Mouse (Mus musculus) kidney, postnatal 4 days (tissue): Measurements from ENCODE around the gene Fam234b.
A peak's percentile ranks its signal among the peaks of the same experiment; 100 is the strongest.

Source experiments
- DNase-seq, 2 experiments: peaks; one replicate each; pipeline ENCODE4 v3.0.0; 2021; ENCODE audit warnings: mixed read lengths in 2 of 2

The Fam234b gene

DNA sequence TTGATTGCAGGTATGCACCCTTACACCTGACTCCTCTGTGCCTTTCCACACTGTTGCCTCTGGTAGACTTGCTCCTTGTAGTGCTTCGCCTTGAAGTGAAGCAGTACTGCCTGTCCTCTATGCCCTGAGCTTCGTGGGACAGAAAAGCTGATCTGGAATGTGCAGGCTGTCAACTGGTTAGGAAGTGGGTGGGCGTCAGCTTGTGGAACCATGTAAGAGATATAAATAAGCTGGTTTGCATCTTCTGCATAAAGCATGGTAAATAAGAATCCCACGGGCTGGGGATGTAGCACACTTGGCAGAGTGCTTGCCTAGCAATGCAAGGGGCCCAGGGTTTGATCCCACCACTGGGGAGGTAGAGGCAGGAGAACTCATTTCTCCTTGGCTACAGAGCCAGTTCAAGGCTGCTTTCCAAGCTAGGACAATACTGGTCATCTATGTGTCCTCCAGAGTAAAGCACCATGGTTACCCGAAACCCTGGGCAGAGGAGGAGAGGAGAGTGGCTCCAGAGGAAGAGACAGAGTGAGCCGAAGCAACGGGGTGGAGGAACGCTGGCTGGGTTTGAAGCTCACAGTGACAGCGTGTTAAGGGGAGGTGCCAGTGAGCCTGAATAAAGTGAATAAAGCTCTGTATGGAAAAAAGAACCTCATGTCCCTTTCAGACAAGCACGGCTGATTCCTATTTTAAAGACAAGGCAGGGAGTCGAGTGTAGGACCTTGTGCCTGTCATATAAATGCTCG lies 34.8 kb downstream of the Fam234b start:
- DNase-seq: no peak

DNA sequence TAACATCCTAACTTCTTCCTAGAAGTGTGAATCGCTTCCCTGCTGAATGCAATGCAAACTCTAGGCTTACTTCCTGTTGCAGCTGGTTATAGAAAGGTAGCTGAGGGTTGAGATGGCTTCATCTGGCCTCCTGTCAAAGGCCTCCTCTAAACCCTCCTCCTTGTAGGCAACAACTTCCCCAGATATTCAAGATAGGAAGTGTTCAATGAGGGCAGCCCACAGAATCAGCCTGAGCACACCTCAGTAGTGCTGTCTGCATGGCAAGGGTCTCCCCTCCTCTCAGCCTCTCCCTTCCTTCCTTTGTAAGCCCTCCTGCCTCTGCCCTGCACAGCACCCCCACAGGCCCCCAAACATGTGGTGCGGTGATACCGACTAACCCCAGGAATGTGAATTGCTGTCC lies 38.0 kb downstream of the Fam234b start:
- no peak for DNase-seq

DNA sequence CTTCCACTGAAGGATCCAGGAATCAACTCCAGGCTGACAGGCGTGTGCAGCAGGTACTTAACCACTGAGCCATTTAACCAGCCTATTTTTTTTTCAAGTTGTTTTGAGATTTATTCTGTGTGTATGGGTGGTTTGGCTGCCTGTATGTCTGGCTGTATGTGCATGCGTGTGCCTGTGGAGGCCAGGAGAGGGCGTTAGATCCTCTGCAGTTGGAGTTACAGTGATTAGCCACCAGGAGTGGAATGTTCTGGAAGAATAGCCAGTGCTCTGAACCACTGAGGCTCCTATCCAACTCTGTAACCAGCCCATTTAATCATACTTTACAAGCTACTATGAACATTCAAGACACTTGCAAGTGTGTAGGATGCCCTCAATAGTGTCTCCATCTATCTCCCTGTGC lies 38.8 kb downstream of the Fam234b start:
- DNase-seq: no peak

GRCm38 (mm10) chr6:135237326-135237725 lies 39.5 kb downstream of the Fam234b start:
- DNase-seq: no peak

DNA sequence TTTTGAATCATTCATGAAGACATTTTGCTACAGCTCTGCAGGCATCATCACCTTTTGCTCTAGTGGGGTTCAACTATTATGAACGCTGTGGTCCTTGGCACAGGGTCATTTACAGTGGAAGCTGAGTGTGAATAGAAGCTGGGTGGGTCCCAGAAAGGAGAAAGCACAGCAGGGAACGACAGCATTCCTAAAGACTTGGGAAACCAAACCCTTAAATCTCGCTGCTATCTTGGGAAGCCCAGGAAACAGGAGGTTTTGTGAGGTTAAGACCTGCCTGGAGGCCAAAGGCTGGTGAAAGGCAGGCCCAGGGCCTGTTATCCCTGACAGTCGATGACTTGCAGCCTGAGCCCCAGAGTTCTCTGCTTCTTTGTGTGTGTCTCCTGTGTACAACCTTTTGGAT lies 40.4 kb downstream of the Fam234b start:
- no peak for DNase-seq

- DNase-seq: no peak
Measured at GRCm38 (mm10) chr6:135240361-135240760, 42.6 kb downstream of the Fam234b start.

DNA sequence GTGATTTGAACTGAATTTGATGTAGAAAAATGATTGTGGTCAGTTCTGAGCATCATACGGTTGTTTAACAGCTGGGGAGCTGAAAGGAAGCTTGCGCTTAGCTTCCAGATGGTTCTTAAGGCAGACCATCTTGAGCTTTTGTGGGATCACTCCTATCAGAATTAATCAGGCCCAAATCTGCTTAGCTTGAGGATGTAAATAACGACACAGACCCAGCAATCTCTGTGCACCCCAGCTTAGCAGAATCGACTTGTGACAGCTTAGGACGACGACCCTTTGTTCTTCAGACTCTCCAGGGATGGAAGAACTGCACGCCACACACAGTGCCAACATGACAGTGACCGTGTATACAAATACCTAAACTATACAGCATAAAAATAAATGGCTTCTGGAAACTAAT lies 47.8 kb downstream of the Fam234b start:
- DNase-seq: no peak

DNA sequence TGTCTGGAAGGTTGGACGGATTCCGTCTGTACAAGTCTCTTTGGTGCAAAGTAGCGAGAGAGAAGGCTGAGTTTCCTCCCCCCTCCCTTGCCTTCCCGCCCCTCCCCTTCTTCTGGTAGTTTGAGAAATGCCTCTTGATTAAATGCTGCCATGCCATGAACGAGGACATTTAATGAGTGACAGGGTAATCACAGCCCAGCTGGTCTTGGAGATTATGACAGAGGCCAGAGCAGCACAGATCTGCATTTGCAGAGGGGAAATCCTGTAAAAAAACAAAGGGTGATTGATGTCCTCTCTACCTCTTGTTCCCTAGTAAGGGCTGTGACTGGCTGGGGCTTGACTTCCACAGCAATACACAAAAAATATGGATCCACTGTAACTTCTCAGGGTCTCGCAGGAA lies 50.1 kb downstream of the Fam234b start:
- no peak for DNase-seq

DNA sequence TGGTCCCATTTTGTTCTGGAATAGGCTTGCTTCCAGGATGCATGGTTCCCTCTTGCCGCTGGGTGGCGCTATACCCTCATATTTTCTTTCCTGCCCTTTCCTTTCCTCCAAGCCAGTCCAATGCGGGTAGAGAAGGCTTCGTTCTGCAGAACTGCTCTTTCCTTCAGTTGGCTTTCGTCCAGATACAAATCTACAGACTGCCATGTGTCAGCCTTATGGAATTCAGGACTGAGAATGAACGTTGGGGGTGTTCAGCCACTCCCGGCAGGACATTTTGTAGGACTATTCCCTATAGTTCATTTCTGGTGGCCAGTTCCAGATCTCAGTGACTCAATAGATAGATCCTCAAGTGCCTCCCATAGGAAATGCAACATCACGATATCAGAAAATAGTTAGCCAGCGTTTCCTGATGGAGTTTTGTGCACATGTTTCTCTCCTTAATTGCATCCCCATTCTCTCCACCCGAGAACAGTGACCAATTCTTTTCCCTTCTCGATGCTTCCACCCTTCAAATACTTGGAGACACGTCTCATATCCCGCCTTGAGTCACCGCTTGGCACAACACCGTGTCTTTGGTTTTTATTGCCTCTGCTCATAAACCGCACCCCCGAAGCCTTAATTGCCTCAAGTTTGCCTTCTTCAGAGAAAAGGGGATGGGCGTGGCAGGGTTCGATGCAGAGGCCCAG lies 52.2 kb downstream of the Fam234b start:
- DNase-seq: peak; percentile 81 to 82

GRCm38 (mm10) chr6:135250926-135251699 lies 53.3 kb downstream of the Fam234b start:
- no peak for DNase-seq

DNA sequence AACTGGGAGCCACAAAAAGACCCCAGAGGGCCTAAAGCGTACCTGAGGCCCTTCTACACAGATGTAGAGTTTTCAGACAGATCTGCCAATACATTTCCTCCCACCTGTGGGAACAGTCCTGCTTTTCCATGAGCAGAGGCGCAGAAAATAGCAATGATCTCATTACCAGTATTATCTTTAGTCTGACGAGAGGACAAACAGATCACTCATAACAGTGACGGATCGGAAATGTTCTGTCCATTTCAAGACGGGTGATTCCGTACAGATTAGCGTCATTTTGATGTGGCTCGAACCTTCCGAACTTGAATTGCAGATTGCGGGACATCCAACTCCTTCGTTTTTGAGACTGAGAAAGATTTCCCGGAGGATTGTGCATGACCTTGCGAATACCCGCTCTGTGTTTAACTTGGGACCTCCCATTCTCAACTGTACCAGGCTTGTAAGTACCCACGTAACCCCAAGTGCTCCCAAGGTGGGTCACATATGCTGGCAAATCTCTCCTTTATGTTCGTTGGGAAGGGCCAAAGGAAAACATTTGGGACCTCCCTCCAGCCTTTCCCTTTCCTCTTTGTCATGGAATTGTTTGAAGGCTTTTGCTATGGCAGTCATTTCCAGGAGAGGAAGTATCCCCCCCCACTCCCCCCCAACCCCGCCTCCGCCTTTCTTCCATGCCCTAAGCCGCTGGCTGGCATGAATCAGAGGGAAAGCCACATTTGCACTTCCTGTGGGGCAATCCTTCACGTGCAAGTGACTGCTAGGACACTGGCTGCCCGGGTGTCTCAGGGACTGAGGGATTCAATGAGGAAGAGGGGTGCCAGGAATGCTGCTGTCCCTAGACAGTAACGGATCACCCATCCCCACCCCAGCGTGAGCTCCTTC lies 54.3 kb downstream of the Fam234b start:
- peak in 1 of 2 experiments; percentile 29 for DNase-seq

- DNase-seq: peak; percentile 88 to 93
Measured at GRCm38 (mm10) chr6:135252728-135253077, 54.9 kb downstream of the Fam234b start.

DNA sequence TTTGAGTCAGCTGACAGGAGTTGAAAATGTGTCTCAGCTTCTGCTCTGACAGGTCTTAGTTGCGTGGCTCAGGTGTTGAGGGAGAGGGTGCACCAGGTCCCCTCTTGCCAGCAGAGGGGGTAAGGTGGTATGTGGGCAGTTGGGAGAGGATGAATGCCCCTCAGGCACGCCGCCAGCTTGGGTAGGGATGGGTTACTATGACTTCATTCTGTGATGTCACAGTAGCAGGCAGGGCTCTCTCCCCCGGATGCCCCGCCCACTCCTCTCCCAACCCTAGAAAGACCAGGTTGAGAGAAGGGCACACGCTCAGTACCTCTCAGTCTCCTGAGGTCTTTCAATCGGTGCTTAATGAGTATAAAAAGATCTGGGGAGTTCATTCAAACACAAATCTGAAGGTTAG lies 56.4 kb downstream of the Fam234b start, which contains the start of gene Gsg1:
Gene Gsg1, minus strand, starts transcription at position 199 of the 400 bp plus-strand sequence.
- DNase-seq: no peak

- no peak for DNase-seq
Measured at GRCm38 (mm10) chr6:135260435-135260834, 62.7 kb downstream of the Fam234b start.

GRCm38 (mm10) chr6:135261124-135261523 lies 63.3 kb downstream of the Fam234b start:
- no peak for DNase-seq

DNA sequence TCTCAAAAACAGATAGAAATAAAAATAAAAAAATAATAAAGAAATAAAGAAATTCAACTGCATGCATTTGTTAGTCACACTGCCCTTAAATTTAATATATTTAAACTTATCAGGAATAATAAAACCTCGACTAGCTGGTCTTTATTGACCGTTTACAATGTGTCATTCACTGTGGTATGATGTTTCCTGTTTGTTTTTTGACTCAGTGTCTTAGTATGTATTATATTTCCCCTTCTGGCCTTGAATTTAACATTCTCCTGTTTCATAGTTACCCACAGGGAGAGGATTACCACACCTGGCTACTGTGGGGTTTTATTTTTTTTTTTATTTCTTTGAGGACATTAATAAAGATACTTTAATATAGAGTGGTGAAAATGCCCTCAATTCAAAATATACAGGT lies 64.8 kb downstream of the Fam234b start:
- no peak for DNase-seq

DNA sequence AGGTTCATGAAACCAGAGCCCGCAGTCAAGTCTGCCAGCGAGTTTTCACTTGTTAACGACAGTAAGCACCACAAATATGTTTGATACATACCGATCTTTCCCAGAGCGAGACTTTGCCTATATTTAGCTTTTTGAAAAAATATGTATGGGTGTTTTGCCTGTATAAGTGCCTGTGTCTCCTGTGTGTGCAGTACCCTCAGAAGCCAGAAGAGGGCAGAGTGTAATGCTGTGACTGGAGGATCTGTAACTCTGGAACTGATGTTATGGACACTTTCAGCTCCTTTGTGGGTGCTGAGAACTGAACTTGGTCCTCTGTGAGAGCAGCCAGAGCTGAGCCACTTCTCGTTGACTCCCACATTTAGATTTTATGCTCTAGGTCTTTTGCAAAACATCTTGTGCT lies 66.4 kb downstream of the Fam234b start:
- no peak for DNase-seq

GRCm38 (mm10) chr6:135266056-135266455 lies 68.3 kb downstream of the Fam234b start:
- DNase-seq: no peak

DNA sequence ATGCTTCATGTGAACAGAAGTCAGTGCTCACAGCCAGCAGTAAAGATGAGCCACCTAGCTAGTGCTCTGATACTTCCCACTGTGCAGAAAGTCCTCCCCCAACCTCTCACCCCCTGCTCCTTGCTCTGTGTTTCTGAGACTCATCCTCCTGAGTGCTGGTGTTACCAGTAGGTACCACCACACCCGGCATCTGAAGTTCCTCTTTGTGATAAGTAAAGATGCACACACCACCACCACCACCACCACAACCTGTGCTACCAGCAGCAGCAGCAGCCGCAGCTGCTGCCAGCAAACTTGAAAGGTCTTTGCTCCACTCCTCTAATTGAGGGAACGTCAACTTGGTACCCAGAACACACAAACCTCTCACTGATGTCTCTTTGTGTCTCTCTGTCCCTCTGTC lies 69.4 kb downstream of the Fam234b start:
- DNase-seq: no peak

- no peak for DNase-seq
Measured at GRCm38 (mm10) chr6:135268392-135268791, 70.6 kb downstream of the Fam234b start.

DNA sequence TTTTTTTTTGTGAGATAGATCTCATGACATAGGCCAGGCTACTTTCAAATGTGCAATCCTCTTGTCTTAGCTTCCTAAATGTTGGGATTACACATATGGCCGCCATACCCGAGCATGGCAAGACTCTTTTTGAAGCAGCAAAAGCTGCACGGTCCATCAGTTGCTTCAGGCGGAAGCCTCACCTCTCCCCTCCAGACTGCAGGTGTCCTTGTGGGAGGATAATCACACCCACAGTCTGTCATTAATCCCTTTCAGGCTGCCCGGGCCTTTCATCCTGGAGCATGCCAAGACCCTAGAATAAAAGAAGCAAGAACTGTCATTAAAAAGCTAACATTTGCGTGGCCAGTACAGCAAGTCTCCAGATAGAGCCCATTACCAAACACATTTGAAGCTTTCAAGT lies 71.8 kb downstream of the Fam234b start:
- no peak for DNase-seq

DNA sequence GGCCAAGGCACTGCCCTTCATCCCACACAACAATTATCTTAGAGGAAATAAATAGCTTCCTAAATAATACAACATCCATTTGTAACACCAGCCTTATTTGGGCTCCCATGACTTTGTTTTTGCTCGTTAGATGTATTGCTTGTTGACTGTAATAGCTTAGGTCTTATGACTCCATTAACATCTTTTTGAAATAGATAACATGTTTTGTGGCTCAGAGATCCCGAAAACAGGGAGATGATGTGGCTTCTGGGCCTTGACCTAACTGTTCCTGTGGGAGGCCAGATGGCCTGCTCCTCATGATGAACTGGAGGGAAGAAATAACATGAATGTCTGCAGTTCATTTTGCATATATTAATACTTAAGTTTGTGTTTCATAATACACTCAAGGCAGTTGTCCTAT lies 74.0 kb downstream of the Fam234b start:
- DNase-seq: no peak

DNA sequence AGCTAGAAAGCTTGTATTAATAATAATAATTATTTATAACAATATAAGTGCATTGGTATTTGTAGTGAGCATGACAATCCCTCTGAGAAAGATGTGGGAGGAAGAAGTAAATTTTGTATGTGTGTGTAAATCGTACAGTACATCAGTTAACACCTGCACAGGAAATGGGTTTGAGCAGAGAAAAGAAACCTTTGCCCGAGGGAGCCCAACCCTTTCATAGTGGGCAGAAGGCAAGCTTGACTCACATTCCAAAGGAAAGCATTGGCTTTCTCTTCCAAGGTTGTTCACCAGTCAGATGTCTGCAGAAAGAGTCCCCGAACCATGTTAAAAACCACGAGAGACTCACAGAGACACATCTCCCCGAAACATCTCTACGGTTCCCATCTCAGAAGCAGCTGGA lies 75.3 kb downstream of the Fam234b start:
- no peak for DNase-seq
